Mouse (Mus musculus): ENCODE data around the gene Dlat. TPM values are rescaled to one million over a fixed set of nuclear protein-coding genes. Genes with fewer than 3 reads are reported as not detected.

The Dlat gene
- 43.9 and 51.9 TPM in 2 replicates for polyA plus RNA-seq (2015; fragmentation: Nextera tagmentation; extraction: Ambion mirVana)

- peak within 1 kb of the TSS; percentile 90 for H3K27ac ChIP-seq
- H3K4me1 ChIP-seq: peaks cover 21% of the 10 kb centered on the region
- under 1% methylated on average over 63 of the region's 63 CpGs for WGBS
- peak within 1 kb of the TSS; percentile 77 for H3K4me2 ChIP-seq
- H3K4me3 ChIP-seq: peak within 1 kb of the TSS; percentile 68
- H3K9me3 ChIP-seq: no peaks in the 10 kb centered on the region
- peak within 1 kb of the TSS; percentile 80 for H3K9ac ChIP-seq
- H3K36me3 ChIP-seq (replicated peaks): peaks cover 17% of the 10 kb centered on the region; the same call in 1 of the 2 replicates
- peak; percentile 94 for ATAC-seq (replicated peaks)
- H3K27me3 ChIP-seq (replicated peaks): no peaks in the 10 kb centered on the region
Observed at GRCm38 (mm10) chr9:50659392-50660217, at the start of gene Dlat. Dlat (minus strand) TSS chr9:50659780.

- Histone ChIP-seq H3K36me3 (replicated peaks) (no peaks in the 10 kb centered on the region), H3K4me3 (no peak overlapping the region), H3K4me2 (no peak overlapping the region), H3K9ac (no peak overlapping the region), H3K27ac (no peak overlapping the region), H3K27me3 (replicated peaks) (no peaks in the 10 kb centered on the region), H3K9me3 (no peaks in the 10 kb centered on the region), H3K4me1 (no peaks in the 10 kb centered on the region)
- WGBS: 24% methylated on average over 2 of the region's 2 CpGs
- no peak for ATAC-seq (replicated peaks)
Observed at GRCm38 (mm10) chr9:50709108-50709507, 49.5 kb upstream of the Dlat start.

- Histone ChIP-seq H3K27ac (no peak overlapping the region), H3K4me2 (no peak overlapping the region), H3K4me1 (peaks cover under 1% of the 10 kb centered on the region; the same call in 1 of the 2 replicates), H3K9me3 (no peaks in the 10 kb centered on the region), H3K4me3 (no peak overlapping the region), H3K9ac (no peak overlapping the region), H3K36me3 (replicated peaks) (peaks cover 9% of the 10 kb centered on the region; the same call in 1 of the 2 replicates), H3K27me3 (replicated peaks) (no peaks in the 10 kb centered on the region)
- ATAC-seq (replicated peaks): no peak
- WGBS: 37% methylated on average over 6 of the region's 6 CpGs
Observed at GRCm38 (mm10) chr9:50704907-50705306, 45.3 kb upstream of the Dlat start.

- H3K9me3 ChIP-seq: no peaks in the 10 kb centered on the region
- H3K4me1 ChIP-seq: peaks cover 27% of the 10 kb centered on the region
- no peak overlapping the region for H3K4me2 ChIP-seq
- no peak overlapping the region for H3K27ac ChIP-seq
- peaks cover 9% of the 10 kb centered on the region; the same call in 1 of the 2 replicates for H3K36me3 ChIP-seq (replicated peaks)
- 66% methylated on average over 11 of the region's 11 CpGs for WGBS
- no peak for ATAC-seq (replicated peaks)
- no peak overlapping the region for H3K9ac ChIP-seq
- no peaks in the 10 kb centered on the region for H3K27me3 ChIP-seq (replicated peaks)
- H3K4me3 ChIP-seq: no peak overlapping the region
Observed at GRCm38 (mm10) chr9:50700921-50701691, 41.5 kb upstream of the Dlat start.

- ATAC-seq (replicated peaks): peak; percentile 73
- H3K9me3 ChIP-seq: no peaks in the 10 kb centered on the region
- H3K4me3 ChIP-seq: peak overlapping the region; percentile 51
- H3K27ac ChIP-seq: peak overlapping the region; percentile 68
- H3K4me2 ChIP-seq: peak overlapping the region; percentile 90
- no peaks in the 10 kb centered on the region for H3K27me3 ChIP-seq (replicated peaks)
- under 1% methylated on average over 68 of the region's 70 CpGs for WGBS
- H3K9ac ChIP-seq: peak overlapping the region; percentile 66
- H3K36me3 ChIP-seq (replicated peaks): peaks cover 9% of the 10 kb centered on the region; the same call in 1 of the 2 replicates
- peaks cover 27% of the 10 kb centered on the region for H3K4me1 ChIP-seq
Observed at GRCm38 (mm10) chr9:50698418-50699409, 39.1 kb upstream of the Dlat start.

- 1% methylated on average over 12 of the region's 12 CpGs for WGBS
- Histone ChIP-seq H3K4me3 (peak overlapping the region; percentile 51), H3K4me1 (peaks cover 30% of the 10 kb centered on the region), H3K4me2 (peak overlapping the region; percentile 90), H3K36me3 (replicated peaks) (peaks cover 4% of the 10 kb centered on the region; the same call in 1 of the 2 replicates), H3K9me3 (no peaks in the 10 kb centered on the region), H3K9ac (peak overlapping the region; percentile 67), H3K27me3 (replicated peaks) (no peaks in the 10 kb centered on the region), H3K27ac (peak overlapping the region; percentile 80)
- peak; percentile 73 for ATAC-seq (replicated peaks)
Observed at GRCm38 (mm10) chr9:50697706-50698041, 38.1 kb upstream of the Dlat start.

- Histone ChIP-seq H3K27ac (peak overlapping the region; percentile 80), H3K4me3 (peak overlapping the region; percentile 51), H3K9ac (peak overlapping the region; percentile 67), H3K9me3 (no peaks in the 10 kb centered on the region), H3K27me3 (replicated peaks) (no peaks in the 10 kb centered on the region), H3K4me1 (peaks cover 30% of the 10 kb centered on the region), H3K4me2 (peak overlapping the region; percentile 90), H3K36me3 (replicated peaks) (peaks cover 3% of the 10 kb centered on the region; the same call in 1 of the 2 replicates)
- ATAC-seq (replicated peaks): no peak
- 25% methylated on average over 12 of the region's 12 CpGs for WGBS
Observed at GRCm38 (mm10) chr9:50696851-50697705, 37.5 kb upstream of the Dlat start.

- Histone ChIP-seq H3K9ac (no peak overlapping the region), H3K36me3 (replicated peaks) (peaks cover 7% of the 10 kb centered on the region; the same call in 1 of the 2 replicates), H3K4me1 (peaks cover 30% of the 10 kb centered on the region), H3K27me3 (replicated peaks) (no peaks in the 10 kb centered on the region), H3K27ac (no peak overlapping the region), H3K4me3 (no peak overlapping the region), H3K4me2 (no peak overlapping the region), H3K9me3 (no peaks in the 10 kb centered on the region)
- no peak for ATAC-seq (replicated peaks)
- WGBS: 79% methylated on average over 6 of the region's 6 CpGs
Observed at GRCm38 (mm10) chr9:50695153-50695552, 35.6 kb upstream of the Dlat start.

GRCm38 (mm10) chr9:50693631-50694030 is 34.1 kb upstream of the Dlat start:
- H3K36me3 ChIP-seq (replicated peaks): peaks cover 14% of the 10 kb centered on the region; the same call in 1 of the 2 replicates
- peaks cover 22% of the 10 kb centered on the region for H3K4me1 ChIP-seq
- no peak overlapping the region for H3K4me3 ChIP-seq
- no peak overlapping the region for H3K27ac ChIP-seq
- H3K9ac ChIP-seq: no peak overlapping the region
- no peak for ATAC-seq (replicated peaks)
- WGBS: 20% methylated on average over 10 of the region's 10 CpGs
- H3K9me3 ChIP-seq: no peaks in the 10 kb centered on the region
- H3K4me2 ChIP-seq: no peak overlapping the region
- no peaks in the 10 kb centered on the region for H3K27me3 ChIP-seq (replicated peaks)

GRCm38 (mm10) chr9:50692626-50693580 is 33.3 kb upstream of the Dlat start:
- 18% methylated on average over 13 of the region's 13 CpGs for WGBS

More at GRCm38 (mm10) chr9:50692626-50693580, 33.3 kb upstream of the Dlat start:
- Histone ChIP-seq H3K4me3 (no peak overlapping the region), H3K27ac (no peak overlapping the region), H3K36me3 (replicated peaks) (peaks cover 14% of the 10 kb centered on the region; the same call in 1 of the 2 replicates), H3K9ac (no peak overlapping the region), H3K4me1 (peaks cover 18% of the 10 kb centered on the region), H3K9me3 (no peaks in the 10 kb centered on the region), H3K27me3 (replicated peaks) (no peaks in the 10 kb centered on the region), H3K4me2 (no peak overlapping the region)
- ATAC-seq (replicated peaks): no peak

Data from midbrain, embryonic 15.5 days (tissue).